Mouse (Mus musculus): ENCODE data around the gene Bcor. TPM values are rescaled to one million over a fixed set of nuclear protein-coding genes. Genes with fewer than 3 reads are reported as not detected.

Gene Bcor
- polyA plus RNA-seq, 1 experiment from 2014 or later, result 26.3 TPM

GRCm38 (mm10) chrX:12116128-12116527, 44.0 kb downstream of the Bcor start:
- H3K27ac ChIP-seq (replicated peaks), result no peak overlapping the region
- ATAC-seq (ENCODE audit: low FRiP score, low read depth), result no peak

GRCm38 (mm10) chrX:12112166-12112565, 48.0 kb downstream of the Bcor start:
- no peak for ATAC-seq (ENCODE audit: low FRiP score, low read depth)
- no peaks in the 10 kb centered on the region for H3K27me3 ChIP-seq
- H3K27ac ChIP-seq (replicated peaks), result no peak overlapping the region
- H3K4me1 ChIP-seq, result 0 out of 2 replicates have a peak, but pooled peaks cover 5% of the 10 kb centered on the region
- no peaks in the 10 kb centered on the region for H3K36me3 ChIP-seq
- H3K9me3 ChIP-seq, result no peaks in the 10 kb centered on the region
- no peak overlapping the region for H3K9ac ChIP-seq (replicated peaks)
- H3K4me2 ChIP-seq (replicated peaks), result no peak overlapping the region
- H3K4me3 ChIP-seq, result no peak overlapping the region
- WGBS, result 91% methylated on average over 4 of the region's 4 CpGs

More at GRCm38 (mm10) chrX:12116128-12116527, 44.0 kb downstream of the Bcor start:
- Histone ChIP-seq H3K4me3 (no peak overlapping the region), H3K36me3 (no peaks in the 10 kb centered on the region), H3K4me1 (0 out of 2 replicates have a peak, but pooled peaks cover 5% of the 10 kb centered on the region), H3K4me2 (replicated peaks) (no peak overlapping the region), H3K9me3 (no peaks in the 10 kb centered on the region), H3K27me3 (no peaks in the 10 kb centered on the region; the same call in 1 of the 2 replicates), H3K9ac (replicated peaks) (no peak overlapping the region)
- WGBS, result 31% methylated on average over 7 of the region's 7 CpGs

GRCm38 (mm10) chrX:12110518-12110917, 49.6 kb downstream of the Bcor start:
- Histone ChIP-seq H3K4me1 (no peaks in the 10 kb centered on the region), H3K9ac (replicated peaks) (no peak overlapping the region), H3K9me3 (no peaks in the 10 kb centered on the region), H3K36me3 (no peaks in the 10 kb centered on the region), H3K4me2 (replicated peaks) (no peak overlapping the region), H3K4me3 (no peak overlapping the region), H3K27me3 (no peaks in the 10 kb centered on the region), H3K27ac (replicated peaks) (no peak overlapping the region)
- WGBS, result 81% methylated on average over 6 of the region's 6 CpGs
- ATAC-seq (ENCODE audit: low FRiP score, low read depth), result no peak

- Histone ChIP-seq H3K4me2 (replicated peaks) (no peak overlapping the region), H3K27ac (replicated peaks) (no peak overlapping the region), H3K9me3 (no peaks in the 10 kb centered on the region), H3K4me3 (no peak overlapping the region), H3K4me1 (no peaks in the 10 kb centered on the region), H3K36me3 (no peaks in the 10 kb centered on the region), H3K27me3 (no peaks in the 10 kb centered on the region; the same call in 1 of the 2 replicates), H3K9ac (replicated peaks) (no peak overlapping the region)
- no peak for ATAC-seq (ENCODE audit: low FRiP score, low read depth)
- 78% methylated on average over 7 of the region's 7 CpGs for WGBS
These were observed 54.8 kb downstream of the Bcor start for GRCm38 (mm10) chrX:12105358-12105757.

GRCm38 (mm10) chrX:12096783-12097526, 63.2 kb downstream of the Bcor start:
- no peaks in the 10 kb centered on the region for H3K9me3 ChIP-seq
- no peak for ATAC-seq (ENCODE audit: low FRiP score, low read depth)
- 82% methylated on average over 12 of the region's 12 CpGs for WGBS
- peaks cover 37% of the 10 kb centered on the region; the same call in 1 of the 2 replicates for H3K27me3 ChIP-seq
- H3K36me3 ChIP-seq, result no peaks in the 10 kb centered on the region
- no peak overlapping the region for H3K4me2 ChIP-seq (replicated peaks)
- no peaks in the 10 kb centered on the region for H3K4me1 ChIP-seq
- H3K4me3 ChIP-seq, result no peak overlapping the region
- no peak overlapping the region for H3K27ac ChIP-seq (replicated peaks)
- H3K9ac ChIP-seq (replicated peaks), result no peak overlapping the region

GRCm38 (mm10) chrX:12093371-12093770, 66.8 kb downstream of the Bcor start:
- no peak overlapping the region for H3K27ac ChIP-seq (replicated peaks)
- no peak overlapping the region for H3K4me3 ChIP-seq
- H3K4me2 ChIP-seq (replicated peaks), result no peak overlapping the region
- no peak for ATAC-seq (ENCODE audit: low FRiP score, low read depth)
- H3K9me3 ChIP-seq, result no peaks in the 10 kb centered on the region
- WGBS, result 81% methylated on average over 4 of the region's 4 CpGs
- peaks cover 72% of the 10 kb centered on the region for H3K27me3 ChIP-seq
- no peaks in the 10 kb centered on the region for H3K36me3 ChIP-seq
- H3K4me1 ChIP-seq, result peaks cover 23% of the 10 kb centered on the region
- no peak overlapping the region for H3K9ac ChIP-seq (replicated peaks)

- Histone ChIP-seq H3K4me1 (peaks cover 26% of the 10 kb centered on the region), H3K27me3 (peaks cover 84% of the 10 kb centered on the region), H3K9ac (replicated peaks) (peak overlapping the region; percentile 73), H3K4me3 (peak overlapping the region; percentile 50), H3K4me2 (replicated peaks) (peak overlapping the region; percentile 83), H3K36me3 (no peaks in the 10 kb centered on the region), H3K27ac (replicated peaks) (peak overlapping the region; percentile 94), H3K9me3 (no peaks in the 10 kb centered on the region)
- WGBS, result 7% methylated on average over 45 of the region's 56 CpGs
- no peak for ATAC-seq (ENCODE audit: low FRiP score, low read depth)
These were observed 68.6 kb downstream of the Bcor start for GRCm38 (mm10) chrX:12091431-12092061.

- Histone ChIP-seq H3K9me3 (no peaks in the 10 kb centered on the region), H3K4me1 (peaks cover 26% of the 10 kb centered on the region), H3K9ac (replicated peaks) (peak overlapping the region; percentile 73), H3K4me3 (peak overlapping the region; percentile 50), H3K27me3 (peaks cover 88% of the 10 kb centered on the region), H3K4me2 (replicated peaks) (peak overlapping the region; percentile 83), H3K36me3 (no peaks in the 10 kb centered on the region), H3K27ac (replicated peaks) (peak overlapping the region; percentile 94)
- WGBS, result 7% methylated on average over 16 of the region's 47 CpGs
- ATAC-seq (ENCODE audit: low FRiP score, low read depth), result peak; percentile 29
These were observed 69.2 kb downstream of the Bcor start for GRCm38 (mm10) chrX:12090871-12091404.

- peaks cover 28% of the 10 kb centered on the region for H3K4me1 ChIP-seq
- H3K9ac ChIP-seq (replicated peaks), result peak overlapping the region; percentile 73; the same call in 1 of the 2 replicates
- H3K4me2 ChIP-seq (replicated peaks), result peak overlapping the region; percentile 83
- no peaks in the 10 kb centered on the region for H3K36me3 ChIP-seq
- 0 out of 2 replicates have a peak overlapping the region, but pooled peaks have one; percentile 50 for H3K4me3 ChIP-seq
- peaks cover 88% of the 10 kb centered on the region for H3K27me3 ChIP-seq
- no peaks in the 10 kb centered on the region for H3K9me3 ChIP-seq
- WGBS, result 4% methylated on average over 37 of the region's 37 CpGs
- ATAC-seq (ENCODE audit: low FRiP score, low read depth), result peak; percentile 13
- peak overlapping the region; percentile 94 for H3K27ac ChIP-seq (replicated peaks)
These were observed 69.8 kb downstream of the Bcor start for GRCm38 (mm10) chrX:12090151-12090870.

- peak; percentile 52 for ATAC-seq (ENCODE audit: low FRiP score, low read depth)
- WGBS, result 4% methylated on average over 33 of the region's 52 CpGs
- Histone ChIP-seq H3K4me1 (peaks cover 35% of the 10 kb centered on the region), H3K36me3 (no peaks in the 10 kb centered on the region), H3K4me2 (replicated peaks) (peak overlapping the region; percentile 83), H3K27ac (replicated peaks) (peak overlapping the region; percentile 94), H3K9me3 (no peaks in the 10 kb centered on the region), H3K9ac (replicated peaks) (0 out of 2 replicates have a peak overlapping the region, but pooled peaks have one; percentile 24), H3K4me3 (0 out of 2 replicates have a peak overlapping the region, but pooled peaks have one; percentile 50), H3K27me3 (peaks cover 88% of the 10 kb centered on the region)
These were observed 70.6 kb downstream of the Bcor start for GRCm38 (mm10) chrX:12089353-12090081.

- peaks cover 91% of the 10 kb centered on the region for H3K27me3 ChIP-seq
- ATAC-seq (ENCODE audit: low FRiP score, low read depth), result no peak
- no peaks in the 10 kb centered on the region for H3K9me3 ChIP-seq
- H3K4me2 ChIP-seq (replicated peaks), result peak overlapping the region; percentile 83
- H3K4me1 ChIP-seq, result peaks cover 37% of the 10 kb centered on the region
- WGBS, result 2% methylated on average over 13 of the region's 13 CpGs
- no peaks in the 10 kb centered on the region for H3K36me3 ChIP-seq
- H3K9ac ChIP-seq (replicated peaks), result 0 out of 2 replicates have a peak overlapping the region, but pooled peaks have one; percentile 66
- H3K27ac ChIP-seq (replicated peaks), result peak overlapping the region; percentile 94
- peak overlapping the region; percentile 49 for H3K4me3 ChIP-seq
These were observed 71.2 kb downstream of the Bcor start for GRCm38 (mm10) chrX:12089027-12089340.

All from midbrain, embryonic 12.5 days (tissue).